Mouse (Mus musculus) left cerebral cortex, postnatal 10 days (tissue): Measurements from ENCODE around the gene Gsn. TPM values are rescaled to one million over a fixed set of nuclear protein-coding genes. Genes with fewer than 3 reads are reported as not detected.

Source experiments
- DNase-seq, 2 experiments: peaks; one replicate each; pipeline ENCODE4 v3.0.0; 2021 to 2022; ENCODE audit warnings: low spot score in 2 of 2, mixed read lengths in 1 of 2; ENCODE audit errors: extremely low spot score in 1 of 2
- intact Hi-C: fragments of 180-260 bp; cut with DNase I; formaldehyde crosslinking; loops from one replicate; pipeline ENCODE4 v1.15.1; 2025
- total RNA-seq, 2 experiments: library from RNA; stranded (reverse); gene quantifications; 2 replicates each; pipeline ENCODE4 v1.2.3; 2021

Gene Gsn
- total RNA-seq, 2 experiments from 2014 or later = 28.3 to 36.7 TPM

- DNase-seq = no peak
- intact Hi-C loops = no loop called here
These were observed 81.9 kb downstream of the Gsn start for GRCm38 (mm10) chr2:35338036-35338435.

- intact Hi-C loops = no loop called here
- DNase-seq = no peak
These were observed 82.5 kb downstream of the Gsn start for GRCm38 (mm10) chr2:35338707-35339106.

DNA sequence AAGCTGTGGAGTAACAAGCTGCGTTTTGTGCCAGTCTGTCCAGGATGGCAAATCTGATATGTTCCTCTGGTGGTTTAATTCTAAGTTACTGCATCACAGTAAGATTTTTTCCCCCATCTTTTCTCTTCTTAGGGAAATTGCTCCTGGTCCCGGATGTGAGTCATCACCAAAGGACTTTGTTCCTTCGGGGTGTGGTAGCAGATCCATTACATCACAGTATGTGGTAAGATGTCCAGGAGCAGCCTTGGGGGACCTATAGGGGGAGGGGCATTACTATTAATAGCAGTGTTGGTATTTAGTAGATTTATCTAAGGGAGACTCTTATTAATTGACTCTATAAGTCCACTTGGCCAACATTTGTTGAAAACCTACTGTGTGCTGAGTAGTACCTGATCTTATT, 86.4 kb downstream of the Gsn start:
- intact Hi-C loops = no loop called here
- DNase-seq = no peak

- no peak for DNase-seq
- intact Hi-C loops = no loop called here
These were observed 89.8 kb downstream of the Gsn start for GRCm38 (mm10) chr2:35345984-35346383.

GRCm38 (mm10) chr2:35349184-35349583, 93.0 kb downstream of the Gsn start:
- DNase-seq = no peak
- intact Hi-C loops = loop anchor here (2.0 kb wide), 1 partner anchor 50 kb away; no protein-coding TSS in a partner anchor

Other genes starting within 250 kb of the Gsn start
- under 1 TPM; 0.45 to 0.65 TPM for gene Hc, start 194.9 kb upstream of the Gsn start, total RNA-seq
- gene AI182371, start 154.8 kb upstream of the Gsn start, total RNA-seq = not detected
- gene Cntrl, start 146.9 kb upstream of the Gsn start, total RNA-seq = 10 to 100 TPM in 1 of 2 experiments, 1 to 10 TPM in 1; 9.4 to 12.6 TPM
- 100 to 1,000 TPM; 218 to 225 TPM for gene Rab14, start 55.3 kb upstream of the Gsn start, total RNA-seq
- gene Stom, start 80.6 kb downstream of the Gsn start, total RNA-seq = 1 to 10 TPM; 6.5 to 7.5 TPM
- not detected for gene 4930568D16Rik, start 111.3 kb downstream of the Gsn start, total RNA-seq
- gene 4930402F06Rik, start 140.8 kb downstream of the Gsn start, total RNA-seq = not detected
- gene Ggta1, start 206.9 kb downstream of the Gsn start, total RNA-seq = 1 to 10 TPM; 3.7 to 4.2 TPM